Mouse (Mus musculus) forebrain, embryonic 13.5 days (tissue): ENCODE results near the gene Gm14308. TPM values are rescaled to one million over a fixed set of nuclear protein-coding genes. Genes with fewer than 3 reads are reported as not detected.
"Not testable (repeated sequence)": the region's sequence is repeated elsewhere in the genome, so short reads cannot be mapped to it uniquely, and the experiment has no call there.

ENCODE experiments used
- ATAC-seq: fragments of 200-750 bp; cut with Nextera tagmentation; 2 replicates; pipeline ENCODE4 v1.8.0; 2017
- H3K27ac ChIP-seq: fragments of 300-500 bp; sonication (generic); 2 replicates; pipeline ENCODE4 v1.5.1; 2015; ENCODE audit warnings: inconsistent platforms, mild to moderate bottlenecking, moderate library complexity
- H3K27me3 ChIP-seq: fragments of 300-500 bp; sonication (generic); 2 replicates; pipeline ENCODE4 v1.6.1; 2015; ENCODE audit warnings: mild to moderate bottlenecking, inconsistent platforms
- H3K36me3 ChIP-seq: fragments of 300-500 bp; sonication (generic); 2 replicates; pipeline ENCODE4 v1.6.1; 2015; ENCODE audit warnings: mild to moderate bottlenecking, inconsistent platforms; ENCODE audit not compliant: poor library complexity, severe bottlenecking
- H3K4me1 ChIP-seq: fragments of 300-500 bp; sonication (generic); 2 replicates; pipeline ENCODE4 v1.6.1; 2015; ENCODE audit warnings: inconsistent platforms
- H3K4me2 ChIP-seq: fragments of 300-500 bp; sonication (generic); 2 replicates; pipeline ENCODE4 v1.6.1; 2015; ENCODE audit warnings: inconsistent platforms, mild to moderate bottlenecking, moderate library complexity
- H3K4me3 ChIP-seq: fragments of 300-500 bp; sonication (generic); 2 replicates; pipeline ENCODE4 v1.5.1; 2015; ENCODE audit warnings: mild to moderate bottlenecking, inconsistent platforms
- H3K9ac ChIP-seq: fragments of 300-500 bp; sonication (generic); 2 replicates; pipeline ENCODE4 v1.6.1; 2015; ENCODE audit warnings: mild to moderate bottlenecking, inconsistent platforms
- H3K9me3 ChIP-seq: fragments of 300-500 bp; sonication (generic); replicated peaks from 2 replicates; pipeline ENCODE4 v1.6.1; 2016; ENCODE audit warnings: inconsistent platforms
- WGBS: fragments of 180-500 bp; shearing (Covaris S2); methylation state at CpG from one replicate; pipeline ENCODE4 v1.1.7; 2015; 5-methylcytosine and 5-hydroxymethylcytosine counted together
- polyA plus RNA-seq: library from polyadenylated mRNA; unstranded; fragments of >200 nt; fragmentation: Nextera tagmentation; extraction: Ambion mirVana; gene quantifications from 2 replicates; pipeline ENCODE4 v1.2.1, GENCODE M21; 2015

Gene Gm14308
- polyA plus RNA-seq, result 28.0 and 28.2 TPM in 2 replicates

- H3K4me2 ChIP-seq, ATAC-seq: not testable (repeated sequence)
- no CpG with 5 or more reads among the region's 4 CpGs for WGBS
Measured at GRCm38 (mm10) chr2:176636244-176636643, at the start of gene Gm14308. Gene Gm14308 (minus strand): TSS chr2:176636344.

GRCm38 (mm10) chr2:176670222-176670621 lies 34.1 kb upstream of the Gm14308 start, which contains the start of gene Zfp973:
Gene Zfp973 (plus strand): TSS chr2:176670522.
- not testable (repeated sequence) for H3K4me2 ChIP-seq, H3K36me3 ChIP-seq, H3K27ac ChIP-seq, H3K9ac ChIP-seq, H3K9me3 ChIP-seq, ATAC-seq, H3K27me3 ChIP-seq, H3K4me3 ChIP-seq, H3K4me1 ChIP-seq
- no CpG with 5 or more reads among the region's 6 CpGs for WGBS

More at GRCm38 (mm10) chr2:176636244-176636643, at the start of gene Gm14308:
- not testable (repeated sequence) for H3K27ac ChIP-seq, H3K9me3 ChIP-seq, H3K4me1 ChIP-seq, H3K36me3 ChIP-seq, H3K4me3 ChIP-seq, H3K9ac ChIP-seq, H3K27me3 ChIP-seq

Other genes starting within 250 kb of the Gm14308 start
- 10.6 and 12.8 TPM in 2 replicates for gene Gm14435, start 212.8 kb downstream of the Gm14308 start, polyA plus RNA-seq
- 14.0 and 17.9 TPM in 2 replicates for gene Gm14434, start 149.6 kb downstream of the Gm14308 start, polyA plus RNA-seq
- gene Zfp967, start 115.3 kb downstream of the Gm14308 start, polyA plus RNA-seq, result not detected in 2 replicates
- 8.3 TPM in 2 replicates for gene Zfp973, start 34.2 kb upstream of the Gm14308 start, polyA plus RNA-seq
- 37.3 and 42.9 TPM in 2 replicates for gene Gm14305, start 72.0 kb upstream of the Gm14308 start, polyA plus RNA-seq
- gene Gm14295, start 162.3 kb upstream of the Gm14308 start, polyA plus RNA-seq, result 10.1 and 10.9 TPM in 2 replicates
- gene Gm14408, start 194.8 kb upstream of the Gm14308 start, polyA plus RNA-seq, result not detected in 2 replicates